Mouse (Mus musculus) ES-CJ7 (cell line): ENCODE measurements around the gene Susd6.

Source experiments
- DNase-seq: peaks from one replicate; pipeline ENCODE4 v3.0.0; 2011; ENCODE audit warnings: low read depth, low spot score

Gene Susd6

GRCm38 (mm10) chr12:80789849-80790694, at the start of gene Susd6:
Gene Susd6, plus strand, starts transcription at chr12:80790510.
- DNase-seq = peak; percentile 97

DNA sequence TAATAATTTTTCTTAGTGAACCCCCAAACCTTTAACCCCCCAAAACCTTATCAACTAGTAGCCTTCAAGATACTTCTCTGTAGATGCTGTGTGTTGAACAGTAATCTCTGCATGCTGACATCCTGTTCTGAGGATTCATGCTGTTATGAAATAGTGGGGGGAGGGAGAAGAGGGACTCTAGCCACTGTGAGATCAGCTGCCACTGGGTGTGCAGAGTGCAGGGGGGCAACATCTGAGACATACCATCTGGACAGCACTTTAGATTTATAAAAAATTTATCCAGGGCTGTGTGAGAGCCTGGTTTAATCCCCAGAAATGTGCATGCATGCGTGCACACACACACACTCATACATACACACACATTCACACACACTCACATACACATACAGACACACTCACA, 45.7 kb upstream of the Susd6 start:
- no peak for DNase-seq

GRCm38 (mm10) chr12:80746031-80746813, 44.1 kb upstream of the Susd6 start:
- no peak for DNase-seq

DNA sequence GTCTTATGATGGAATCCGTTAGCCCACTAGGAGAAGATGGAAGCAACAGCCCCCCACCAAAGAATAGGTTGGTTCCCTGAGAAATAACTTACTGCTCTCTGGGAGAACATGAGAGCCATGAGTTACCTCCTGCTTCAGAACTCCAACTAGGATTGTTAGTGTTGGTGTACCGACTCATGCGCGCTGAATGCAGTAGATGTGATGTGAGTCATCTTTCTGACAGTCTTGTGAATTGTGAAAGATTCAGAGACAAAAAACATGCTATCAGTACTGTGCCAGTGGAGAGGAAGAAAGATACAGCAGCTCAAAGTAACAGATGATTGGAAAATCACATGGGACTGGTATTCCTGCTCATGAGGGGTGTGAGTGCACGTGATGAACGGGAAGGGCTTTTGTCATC, 38.8 kb upstream of the Susd6 start:
- no peak for DNase-seq

GRCm38 (mm10) chr12:80757751-80758558, 32.4 kb upstream of the Susd6 start:
- DNase-seq = peak; percentile 79

DNA sequence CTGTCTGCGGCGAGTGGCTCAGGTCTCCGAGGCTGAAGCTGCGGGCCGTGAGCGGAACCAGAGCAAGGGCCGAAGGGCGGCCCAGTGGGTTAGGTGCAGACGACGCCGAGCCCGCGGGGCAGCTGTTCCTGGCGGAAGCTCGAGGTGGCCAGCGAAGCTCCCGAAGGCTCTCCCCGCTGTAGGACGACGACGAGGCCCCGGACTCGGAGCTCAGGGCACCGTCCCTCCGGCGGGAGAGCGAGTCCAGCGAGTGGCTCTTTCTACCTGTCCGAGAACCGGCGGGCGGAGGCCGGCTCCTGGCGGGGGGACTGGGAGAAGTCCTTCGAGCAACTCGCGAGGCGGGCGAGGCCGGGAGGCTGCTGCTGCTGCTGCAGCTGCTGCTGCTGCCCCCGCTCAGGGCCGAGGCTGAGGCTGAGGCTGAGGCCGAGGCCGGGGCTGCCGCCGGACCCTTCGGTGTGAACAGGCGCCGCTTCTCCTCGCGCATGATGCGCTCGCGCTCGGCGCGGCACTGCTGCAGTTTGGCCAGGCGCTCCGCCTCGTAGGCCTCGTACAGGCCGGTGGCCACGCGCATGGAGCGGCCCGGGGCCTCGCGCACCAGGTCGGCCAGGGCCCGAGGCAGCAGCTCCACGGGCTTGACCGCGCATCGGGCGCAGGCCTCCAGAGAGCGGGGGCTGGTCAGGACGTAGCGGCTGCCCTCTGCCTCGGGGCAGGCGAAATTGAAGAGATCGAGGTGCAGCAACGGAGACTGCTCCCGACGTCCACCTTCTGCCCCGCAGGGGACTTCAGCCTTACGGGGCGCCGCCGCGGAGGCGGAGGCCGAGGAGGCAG, 31.5 kb upstream of the Susd6 start:
- no peak for DNase-seq

- DNase-seq = no peak
Measured at GRCm38 (mm10) chr12:80759387-80759712, 31.0 kb upstream of the Susd6 start.

- peak; percentile 34 for DNase-seq
Measured at GRCm38 (mm10) chr12:80759713-80760395, 30.5 kb upstream of the Susd6 start.

DNA sequence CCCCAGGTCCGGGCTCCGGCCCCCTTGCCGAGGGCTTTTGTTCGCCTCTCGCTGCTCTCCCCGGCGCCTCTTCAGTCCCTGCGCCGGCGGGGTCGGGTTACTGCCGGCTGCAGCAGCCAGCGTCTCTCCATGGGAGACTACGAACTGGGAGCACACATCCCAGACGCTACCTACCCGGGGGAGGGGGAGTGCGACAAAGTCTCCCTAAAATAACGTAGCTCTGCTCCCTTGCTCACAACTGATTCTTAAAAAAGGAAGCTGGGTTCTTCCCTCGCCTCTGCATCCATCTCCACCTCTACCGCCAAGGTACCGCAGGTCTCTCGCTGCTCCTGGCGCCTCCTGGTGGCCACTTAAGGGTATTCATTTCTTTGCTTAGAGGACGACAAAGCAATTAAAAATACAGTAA, 29.9 kb upstream of the Susd6 start, which contains the start of gene Ccdc177:
Gene Ccdc177, minus strand, starts transcription at position 292 of the 406 bp plus-strand sequence.
- peak; percentile 86 for DNase-seq

DNA sequence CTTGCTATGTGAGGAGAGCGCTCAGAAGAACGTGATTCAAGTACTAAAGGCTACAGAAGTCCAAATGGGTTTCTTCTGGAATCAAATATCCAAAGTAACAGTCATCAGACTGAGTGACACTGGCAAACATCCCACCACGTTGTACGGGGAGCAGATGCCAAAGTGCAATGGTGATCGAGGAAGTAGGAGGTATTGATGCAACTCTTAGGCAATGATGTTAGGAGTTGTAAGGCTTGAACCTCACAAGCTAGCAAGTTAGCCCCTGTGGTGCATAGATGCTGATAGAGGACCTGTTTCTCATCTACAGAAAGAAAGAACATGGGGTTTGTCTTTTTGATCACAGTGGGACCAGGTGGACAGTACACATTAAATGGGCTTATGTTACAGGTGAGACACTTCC, 27.3 kb upstream of the Susd6 start:
- no peak for DNase-seq

DNA sequence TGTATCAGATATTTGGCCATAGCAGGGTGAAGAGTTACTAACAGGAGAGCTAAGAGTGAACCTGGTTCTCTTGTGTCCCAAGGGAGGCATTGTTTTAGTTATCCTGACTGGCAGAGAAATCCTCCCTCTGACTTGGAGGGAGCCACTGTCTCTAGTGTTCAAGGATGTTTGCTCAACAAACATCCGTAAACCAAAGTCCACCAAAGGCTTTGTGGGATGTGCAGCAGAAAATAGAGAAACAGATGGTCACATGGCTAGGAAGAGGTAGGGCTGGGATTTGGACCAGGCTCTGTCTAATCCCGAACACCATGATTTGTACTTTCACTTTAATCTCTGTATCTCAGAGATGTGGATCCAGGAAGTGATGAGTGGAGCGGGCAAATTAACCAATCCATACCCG, 26.2 kb upstream of the Susd6 start:
- no peak for DNase-seq

DNA sequence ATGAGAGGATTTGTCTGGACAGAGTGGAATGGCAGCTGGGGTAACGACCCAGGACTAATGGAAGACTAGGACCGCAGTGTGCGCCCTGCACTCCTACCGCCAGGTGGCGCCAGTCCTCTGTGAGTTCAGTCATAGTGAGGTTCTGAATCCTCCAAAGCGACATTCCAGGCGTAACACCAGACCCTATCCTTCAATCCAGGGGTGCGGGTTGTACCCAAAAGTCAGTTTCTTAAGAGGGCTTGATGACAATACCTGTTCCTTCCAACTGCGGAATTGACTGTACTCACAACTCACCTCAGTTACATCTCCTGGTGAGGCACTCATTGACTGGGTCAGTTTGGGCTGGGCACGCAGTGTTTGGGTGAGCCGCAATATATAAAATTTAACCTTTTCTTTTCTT, 20.6 kb upstream of the Susd6 start:
- peak; percentile 88 for DNase-seq

- DNase-seq = no peak
Measured at GRCm38 (mm10) chr12:80774786-80775185, 15.5 kb upstream of the Susd6 start.

DNA sequence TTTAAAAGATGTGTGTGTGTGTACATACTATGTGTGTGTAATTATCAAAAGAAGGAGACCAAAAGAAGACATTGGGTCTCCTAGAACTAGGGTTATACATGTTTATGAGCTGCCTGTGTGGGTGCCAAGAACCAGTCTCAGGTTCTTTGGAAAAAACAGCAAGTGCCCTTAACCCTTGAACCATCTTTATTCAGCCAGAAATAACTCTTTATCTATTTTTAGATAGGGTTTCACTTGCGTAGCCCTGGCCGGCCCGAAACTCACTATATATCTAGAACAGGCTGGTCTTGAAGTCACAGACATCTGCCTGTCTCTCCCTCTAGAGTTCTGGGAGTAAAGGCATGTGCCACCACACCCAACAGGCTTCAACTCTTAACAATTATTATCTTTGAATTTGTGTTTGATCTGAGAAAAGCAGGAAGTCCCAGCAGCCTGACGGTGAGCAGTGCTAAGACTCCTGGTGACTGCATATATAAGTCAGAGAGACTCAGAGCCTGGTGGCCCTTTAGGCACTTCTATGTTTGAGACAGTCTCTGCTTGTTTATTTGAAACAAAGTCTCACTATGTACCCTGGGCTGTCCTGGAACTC, 14.2 kb upstream of the Susd6 start:
- DNase-seq = no peak

DNA sequence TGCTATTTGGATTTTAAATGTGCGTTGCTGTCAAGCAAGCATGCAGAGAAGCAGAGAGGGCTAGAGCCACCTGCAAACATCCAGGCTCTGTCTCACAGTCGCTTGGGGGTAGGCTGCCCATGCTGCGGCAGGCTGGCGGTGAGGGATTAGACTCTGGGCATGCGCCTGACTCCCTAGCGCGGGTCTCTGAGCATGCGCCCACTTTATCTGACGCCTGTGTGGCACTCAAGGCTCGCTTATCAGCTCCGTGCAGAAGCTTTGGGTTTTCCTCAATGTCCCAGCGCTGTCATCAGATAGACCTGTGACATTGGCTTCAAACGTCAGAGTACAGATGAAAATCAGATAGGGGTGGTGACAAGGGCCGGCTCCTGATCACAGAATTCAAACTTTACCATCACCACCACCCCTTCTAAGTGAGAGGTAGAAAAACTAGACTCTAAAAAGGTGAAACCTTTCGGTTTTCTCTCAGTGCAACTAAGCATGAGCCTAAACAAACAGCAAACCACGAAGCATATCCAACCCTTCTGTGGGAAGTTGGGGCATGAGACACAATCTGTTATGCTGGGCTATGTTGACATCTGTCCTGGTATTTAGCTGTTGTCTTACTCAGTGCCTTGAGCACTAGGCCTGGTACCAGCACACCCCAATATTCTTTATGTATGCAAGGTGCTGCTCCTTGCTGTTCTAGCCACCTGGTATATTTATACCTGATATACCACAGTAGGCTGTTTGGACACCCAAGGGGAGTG, 11.9 kb upstream of the Susd6 start:
- DNase-seq = peak; percentile 34

DNA sequence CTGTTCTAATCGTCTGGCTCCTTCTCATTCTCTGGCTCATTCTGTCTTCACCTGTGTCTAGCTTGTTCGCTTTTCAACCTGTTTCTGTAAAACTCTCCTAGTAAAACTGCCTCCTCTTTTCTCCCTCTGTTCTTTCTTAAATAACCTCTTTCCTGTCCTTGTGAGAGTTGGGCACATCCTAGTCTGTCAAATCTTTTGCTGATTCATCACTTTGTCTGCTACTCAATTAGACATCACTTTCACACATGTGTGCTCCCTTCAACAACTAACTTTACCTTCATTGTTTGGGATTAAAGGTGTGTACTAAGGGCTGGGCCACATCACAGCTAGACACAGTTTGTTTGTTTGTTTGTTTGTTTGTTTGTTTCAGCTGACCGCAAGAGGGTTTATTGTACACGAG, 10.6 kb upstream of the Susd6 start:
- DNase-seq = no peak

DNA sequence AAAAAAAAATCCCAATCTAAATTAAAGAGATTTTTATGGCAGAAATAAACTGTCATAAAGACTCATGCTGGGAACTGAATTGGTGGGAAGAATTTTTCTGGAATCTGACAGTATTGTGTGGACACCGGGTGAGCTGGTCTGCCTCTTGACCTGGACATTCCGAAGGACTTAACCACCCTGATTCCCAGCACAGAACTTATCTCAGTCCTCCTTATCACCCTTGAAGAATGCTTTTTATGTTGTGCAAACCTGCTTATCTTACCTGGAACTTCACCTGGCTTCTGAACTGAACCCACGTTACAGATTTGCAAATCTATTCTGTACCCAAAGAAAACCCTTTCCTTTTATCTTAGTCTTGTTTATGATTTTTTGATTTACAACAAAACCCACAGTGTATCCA, 8.1 kb upstream of the Susd6 start:
- DNase-seq = no peak

DNA sequence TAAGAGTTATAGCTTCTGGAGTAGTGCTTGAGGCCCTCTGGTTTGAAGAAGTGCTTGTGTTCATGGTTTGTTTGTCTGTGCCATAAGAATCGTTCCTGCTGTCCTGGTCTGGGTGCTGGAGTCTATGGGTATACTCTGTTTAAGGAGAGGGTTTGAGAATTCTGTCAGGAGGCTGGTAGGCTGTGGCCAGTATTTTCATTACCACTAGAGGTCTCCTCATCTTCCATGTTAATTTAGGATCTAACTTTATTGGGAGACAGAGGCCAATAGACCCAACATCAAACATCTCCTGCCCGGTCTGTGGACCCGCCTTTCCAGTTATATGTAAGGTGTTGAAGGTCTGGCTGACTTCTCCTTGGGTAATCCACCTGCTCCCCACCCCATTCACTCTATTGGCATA, 7.4 kb upstream of the Susd6 start:
- peak; percentile 27 for DNase-seq

- no peak for DNase-seq
Measured at GRCm38 (mm10) chr12:80783889-80784288, 6.4 kb upstream of the Susd6 start.

GRCm38 (mm10) chr12:80785005-80785404, 5.3 kb upstream of the Susd6 start:
- no peak for DNase-seq
